Mouse (Mus musculus) T-helper 1 cell (primary cell): ENCODE results near the gene Dpep3.

Experiments
- in situ Hi-C: fragments of 300-600 bp; cut with MboI, MseI; formaldehyde crosslinking; loops from one replicate; pipeline ENCODE4 v1.15.1; 2025; ENCODE audit warnings: high pct_unique_total_duplicates

Dpep3 gene

GRCm38 (mm10) chr8:105981146-105981545, 1.9 kb upstream of the Dpep3 start:
- in situ Hi-C loops, result no loop called here

DNA sequence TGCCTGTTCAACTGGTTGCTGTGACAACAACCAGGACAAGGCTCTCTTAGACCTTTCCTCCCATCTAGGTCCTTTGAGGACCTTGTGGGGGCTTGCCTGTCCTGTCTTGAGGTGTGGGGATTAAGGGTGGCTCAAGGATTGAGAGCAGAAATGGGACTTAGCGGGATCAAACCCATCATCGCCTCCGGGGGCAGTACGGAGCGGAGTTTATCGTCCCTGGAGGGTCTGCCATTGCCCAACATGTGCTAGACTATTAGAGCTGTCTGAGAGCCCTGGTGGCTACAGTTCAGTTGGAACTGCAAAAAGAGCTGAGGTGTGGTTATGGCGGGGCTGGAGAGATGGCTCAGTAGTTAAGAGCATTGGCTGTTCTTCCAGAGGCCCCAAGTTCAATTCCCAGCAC, 3.9 kb downstream of the Dpep3 start:
- in situ Hi-C loops, result no loop called here

DNA sequence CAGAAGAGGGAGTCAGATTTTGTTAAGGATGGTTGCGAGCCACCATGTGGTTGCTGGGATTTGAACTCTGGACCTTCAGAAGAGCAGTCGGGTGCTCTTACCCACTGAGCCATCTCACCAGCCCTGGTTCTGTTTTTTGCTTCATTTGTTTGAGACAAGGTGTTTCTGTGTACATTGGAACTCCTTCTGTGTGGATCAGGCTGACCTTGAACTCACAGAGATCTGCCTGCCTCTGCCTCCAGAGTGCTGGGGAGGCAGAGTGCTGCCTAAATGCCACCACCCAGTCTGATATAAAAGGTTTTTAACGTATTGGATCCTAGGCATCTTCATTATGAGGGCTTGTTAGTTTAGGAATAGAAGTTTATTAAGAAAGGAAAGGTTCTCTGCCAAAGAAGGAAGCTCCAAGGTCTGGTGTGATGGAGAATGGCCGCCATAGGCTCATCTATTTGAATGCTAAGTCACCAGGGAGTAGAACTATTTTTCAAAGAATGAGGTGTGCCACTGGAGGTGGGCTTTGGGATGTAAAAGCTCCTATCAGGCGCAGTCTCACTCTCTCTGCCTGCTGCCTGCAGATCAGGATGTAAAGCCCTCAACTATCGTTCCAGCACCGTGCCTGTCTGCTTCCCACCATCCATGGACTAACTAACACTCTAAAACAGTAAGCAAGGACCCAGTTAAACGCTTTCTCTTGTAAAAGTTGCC, 8.1 kb downstream of the Dpep3 start:
- in situ Hi-C loops, result no loop called here

GRCm38 (mm10) chr8:105969367-105969766, 9.9 kb downstream of the Dpep3 start:
- in situ Hi-C loops, result no loop called here

GRCm38 (mm10) chr8:105966692-105967311, 12.4 kb downstream of the Dpep3 start:
- in situ Hi-C loops, result no loop called here

- in situ Hi-C loops, result no loop called here
These were observed 13.3 kb downstream of the Dpep3 start, which contains the start of gene Slc12a4 for GRCm38 (mm10) chr8:105965905-105966341. Gene Slc12a4, minus strand, starts transcription at chr8:105966097.

DNA sequence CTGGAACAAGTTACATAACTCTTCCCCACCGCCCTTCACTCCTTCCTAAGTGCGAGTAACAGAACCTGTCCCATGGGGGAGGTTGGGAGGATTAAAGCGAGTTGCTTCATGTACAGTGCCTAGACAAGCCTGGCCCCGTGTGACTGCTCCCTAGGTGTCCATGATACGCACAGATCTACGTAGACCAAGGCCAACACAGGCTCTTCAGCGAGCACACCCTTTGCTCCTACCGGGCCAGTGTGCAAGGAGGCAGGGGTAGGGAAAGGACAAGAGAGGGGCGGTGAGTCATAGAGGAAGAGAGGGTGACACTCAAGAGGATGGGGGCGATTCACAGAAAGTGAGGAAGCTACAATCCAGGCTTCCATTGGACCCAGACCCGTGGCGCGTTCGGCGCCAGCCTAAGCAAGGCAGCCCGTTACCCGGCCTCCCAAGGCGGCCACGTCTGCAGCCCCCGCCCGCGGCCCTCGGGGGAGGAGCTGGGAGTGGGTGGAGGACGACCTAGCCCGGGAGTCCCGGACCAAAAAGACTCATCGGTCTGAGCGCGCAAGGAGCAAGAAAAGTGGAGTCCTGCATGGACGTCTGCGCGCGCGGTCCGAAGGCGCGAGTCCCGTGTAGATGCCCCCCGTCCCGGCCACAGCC, 13.8 kb downstream of the Dpep3 start:
- in situ Hi-C loops, result no loop called here

- in situ Hi-C loops, result no loop called here
These were observed 14.5 kb downstream of the Dpep3 start for GRCm38 (mm10) chr8:105964506-105965265.

DNA sequence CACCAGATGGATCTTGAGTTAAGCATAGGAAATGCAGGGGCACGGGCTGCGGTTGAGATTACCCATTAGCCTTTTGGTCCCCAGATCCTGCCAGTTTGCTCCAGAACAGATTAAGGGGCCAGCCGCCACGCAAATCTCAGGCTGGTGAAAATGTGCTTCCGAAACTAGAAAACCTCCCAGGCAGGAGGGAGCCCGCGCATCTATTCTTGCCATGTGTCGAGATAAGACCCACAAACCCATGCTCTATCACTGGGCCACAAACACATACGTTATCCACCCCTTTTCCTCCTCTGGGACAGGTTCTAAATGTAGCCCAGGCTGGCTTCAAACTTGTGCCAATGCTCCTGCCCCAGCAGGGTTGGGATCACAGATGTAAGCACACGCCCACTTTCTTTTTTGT, 17.7 kb downstream of the Dpep3 start:
- in situ Hi-C loops, result no loop called here

- in situ Hi-C loops, result no loop called here
These were observed 18.1 kb downstream of the Dpep3 start for GRCm38 (mm10) chr8:105961101-105961500.

GRCm38 (mm10) chr8:105959350-105959749, 19.9 kb downstream of the Dpep3 start:
- in situ Hi-C loops, result no loop called here

- in situ Hi-C loops, result no loop called here
These were observed 21.4 kb downstream of the Dpep3 start for GRCm38 (mm10) chr8:105957813-105958212.

GRCm38 (mm10) chr8:105956556-105956955, 22.7 kb downstream of the Dpep3 start:
- in situ Hi-C loops, result no loop called here

- in situ Hi-C loops, result no loop called here
These were observed 28.1 kb downstream of the Dpep3 start for GRCm38 (mm10) chr8:105951057-105951659.

GRCm38 (mm10) chr8:105949350-105949749, 29.9 kb downstream of the Dpep3 start:
- in situ Hi-C loops, result no loop called here

DNA sequence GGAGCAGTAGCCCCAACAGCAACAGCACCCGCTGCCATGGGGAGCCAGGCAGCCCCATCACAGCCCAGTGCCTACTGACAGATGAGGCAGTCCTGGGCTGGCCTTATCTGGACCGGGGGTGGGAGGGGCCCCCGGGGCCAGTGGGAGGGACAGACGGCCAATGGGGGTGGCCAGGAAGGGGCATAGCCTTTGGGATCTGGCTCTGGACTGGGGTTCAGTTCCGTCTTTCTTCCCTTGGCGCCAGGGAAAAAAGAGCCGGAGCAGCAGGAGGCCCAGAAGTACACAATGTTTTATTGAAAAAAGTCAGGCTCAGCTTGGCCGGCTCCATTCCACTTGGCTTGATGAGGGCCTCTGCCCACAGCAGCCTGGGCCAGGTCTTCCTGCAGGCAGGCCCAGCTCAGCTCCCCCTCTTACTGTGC, 35.9 kb downstream of the Dpep3 start, which contains the start of gene Lcat:
Gene Lcat, minus strand, starts transcription at position 62 of the 419 bp plus-strand sequence.
- in situ Hi-C loops, result no loop called here

DNA sequence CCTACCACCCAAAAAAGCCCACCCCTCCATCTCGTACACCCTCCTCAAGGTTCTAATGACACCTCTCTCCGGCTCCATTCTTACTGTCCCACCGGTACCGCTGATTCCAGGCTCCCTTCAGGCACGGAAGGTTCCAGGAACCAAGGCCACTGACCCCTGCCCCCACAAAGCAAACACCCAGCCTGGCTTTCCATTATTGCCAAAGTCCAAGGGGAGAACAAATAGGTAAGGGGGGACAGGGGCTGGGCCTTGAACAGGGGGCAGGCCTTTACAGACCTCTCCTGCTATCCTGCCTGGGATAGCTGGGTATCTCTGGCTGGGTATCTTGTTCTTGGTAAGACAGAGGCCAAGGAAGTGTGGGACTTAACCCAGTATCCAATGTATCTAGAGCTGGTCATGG, 36.7 kb downstream of the Dpep3 start:
- in situ Hi-C loops, result no loop called here

DNA sequence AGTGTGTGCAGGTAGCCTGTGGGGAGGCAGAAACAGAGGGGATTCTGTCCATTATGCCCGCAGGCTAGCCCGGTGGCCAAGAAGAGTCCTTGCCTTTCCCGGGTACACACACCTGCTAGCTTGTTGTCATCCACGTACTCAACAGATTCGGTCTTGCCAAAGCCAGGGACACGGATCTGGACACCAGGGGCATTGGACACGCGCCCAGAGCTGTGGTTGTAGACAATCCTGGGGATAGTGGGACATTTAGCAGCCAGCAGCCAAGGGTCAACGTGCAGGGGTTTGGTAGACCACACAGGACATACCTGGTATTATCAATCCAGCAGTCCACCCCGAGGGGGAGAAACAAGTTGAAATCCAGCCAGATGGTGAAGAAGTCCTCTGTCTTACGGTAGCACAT, 37.2 kb downstream of the Dpep3 start:
- in situ Hi-C loops, result no loop called here

DNA sequence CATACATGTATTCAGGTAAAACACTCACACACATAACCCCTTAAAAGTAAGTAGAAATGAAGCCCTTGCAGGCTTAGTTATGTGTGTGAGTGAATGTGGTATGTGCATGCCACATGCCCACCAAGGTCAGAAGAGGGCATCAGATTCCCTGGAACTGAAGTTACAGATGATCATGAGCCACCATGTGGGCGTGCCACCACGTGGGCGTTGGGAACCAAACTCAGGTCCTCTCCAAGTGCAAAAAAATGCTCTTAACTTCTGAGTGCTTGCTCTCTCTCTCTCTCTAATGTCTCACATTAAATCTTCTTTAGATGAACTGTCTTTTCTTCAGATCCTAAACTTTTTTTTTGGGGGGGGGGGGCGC, 40.9 kb downstream of the Dpep3 start, which contains the start of gene Psmb10:
Gene Psmb10, minus strand, starts transcription at position 139 of the 364 bp plus-strand sequence.
- in situ Hi-C loops, result no loop called here

DNA sequence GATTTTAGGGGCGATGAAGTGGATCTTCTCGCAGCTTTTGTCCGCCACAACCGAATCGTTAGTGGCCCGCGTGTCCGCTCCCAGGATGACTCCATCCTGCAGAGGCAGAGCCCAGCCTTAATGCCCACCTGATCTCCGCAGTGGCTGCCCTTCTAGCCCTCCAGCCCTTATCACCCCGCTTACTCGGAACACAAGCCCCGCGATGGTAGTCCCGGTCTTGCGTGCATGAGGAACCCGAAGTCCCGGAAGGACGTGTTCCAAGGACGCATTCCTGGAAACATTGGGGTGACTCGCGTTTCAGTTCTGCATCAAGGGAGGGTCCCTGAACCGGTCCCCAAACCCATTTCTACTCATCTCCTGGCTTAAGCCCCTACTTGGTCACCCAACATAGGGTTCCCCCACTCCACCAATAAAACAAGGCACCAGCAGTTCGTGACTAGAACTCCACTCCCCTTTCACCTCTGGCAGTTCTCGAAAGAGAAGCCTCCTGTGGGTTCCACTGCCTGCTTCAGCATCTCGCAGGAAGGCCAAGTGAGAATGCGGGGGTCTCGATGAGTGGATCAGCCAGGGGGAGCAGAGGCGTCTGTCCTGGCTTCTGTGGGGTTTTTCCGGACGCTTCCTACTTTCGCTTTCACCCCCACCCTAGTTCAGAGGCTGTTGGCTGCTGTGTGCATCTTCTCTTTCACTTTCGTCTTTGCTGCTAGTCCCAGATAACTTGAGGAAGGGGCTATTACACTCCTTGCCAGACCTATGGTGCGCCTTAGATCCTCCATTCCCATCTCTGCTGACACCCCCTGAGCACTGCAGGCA, 41.5 kb downstream of the Dpep3 start:
- in situ Hi-C loops, result no loop called here
